Mouse (Mus musculus) testis, adult 2 months (tissue): ENCODE measurements at regions not wholly inside any gene's neighbourhood (a gene's known extent, or its start where the extent isn't known, plus 50 kb on each side); places are given as distances from the start of the nearest gene placed in this dataset.

Source experiments
- CTCF ChIP-seq: fragments of 200-500 bp; IDR thresholded peaks from 2 replicates; pipeline ENCODE4 v1.5.1; 2012; ENCODE audit warnings: low read depth, mild to moderate bottlenecking, inconsistent platforms, low read length, moderate library complexity; ENCODE audit not compliant: control insufficient read depth, insufficient read depth, insufficient replicate concordance
- POLR2A ChIP-seq: fragments of 200-500 bp; IDR thresholded peaks from 2 replicates; pipeline ENCODE4 v1.6.1; 2012; ENCODE audit warnings: low read depth, mild to moderate bottlenecking, inconsistent platforms, low read length, moderate library complexity; ENCODE audit not compliant: control insufficient read depth

DNA sequence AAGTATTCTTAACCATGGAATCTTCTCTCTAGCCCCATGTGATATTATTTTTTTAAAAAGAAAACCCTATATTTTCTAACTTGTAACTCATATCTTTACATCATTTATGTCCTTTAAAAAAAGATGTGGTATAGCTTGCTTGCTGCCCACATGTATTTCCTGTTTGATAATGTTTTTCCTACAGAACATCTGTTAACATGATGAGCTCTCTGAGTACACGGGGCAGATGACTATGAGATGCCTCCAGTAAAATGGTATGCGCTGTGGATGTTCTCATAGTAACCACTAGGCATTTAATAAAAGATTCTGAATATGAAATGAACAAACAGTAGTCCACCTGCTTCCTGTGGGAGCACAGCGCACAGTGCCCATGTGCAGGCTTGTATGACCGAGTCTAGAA is 101.3 kb upstream of the Gm5148 start:
- TF ChIP-seq POLR2A (no peak), CTCF (no peak)
